Mouse (Mus musculus): ENCODE measurements around the gene Fam110c.

Fam110c gene

DNA sequence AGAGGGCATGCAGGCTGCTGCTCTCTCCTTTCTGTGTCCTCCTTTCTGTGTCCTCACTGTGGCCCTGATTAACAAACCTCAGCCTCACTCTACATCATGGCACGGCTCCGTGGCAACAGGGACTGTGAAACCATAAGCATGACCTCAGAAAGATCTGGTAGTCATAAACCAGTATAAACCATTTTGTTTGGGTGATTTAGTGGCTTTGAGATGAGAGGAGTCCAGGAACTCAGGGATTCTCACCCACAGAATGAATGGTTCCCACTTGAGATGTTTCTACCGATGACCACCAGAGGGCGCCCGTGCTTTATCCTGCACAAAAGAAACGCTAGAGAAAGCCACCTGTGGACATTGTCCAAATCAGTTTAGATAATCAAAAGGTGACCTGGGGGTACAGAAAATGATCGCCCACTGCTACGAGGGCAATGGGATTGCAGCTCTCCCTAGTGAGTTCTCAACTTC, 42.4 kb downstream of the Fam110c start:
- peak; percentile 79 for DNase-seq

DNA sequence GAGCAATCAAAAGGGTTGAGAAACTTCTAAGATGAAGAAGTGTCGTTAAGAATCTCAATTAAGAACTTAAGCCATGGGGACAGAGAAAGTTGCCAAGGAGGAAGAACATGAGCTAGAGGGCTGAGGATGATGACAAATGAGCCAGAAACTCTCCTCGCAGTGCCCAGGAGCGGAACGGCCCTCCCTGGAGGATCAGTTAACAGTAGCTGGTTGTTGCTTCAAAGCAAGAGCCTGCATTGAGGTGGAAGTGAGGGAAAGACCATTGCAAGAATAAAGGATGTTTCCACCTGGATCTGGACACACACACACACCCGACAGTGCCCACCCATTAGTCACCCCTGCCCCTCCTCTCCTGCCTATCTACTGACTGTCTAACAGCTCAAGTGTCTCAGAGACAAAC, 46.9 kb downstream of the Fam110c start:
- no peak for DNase-seq

DNA sequence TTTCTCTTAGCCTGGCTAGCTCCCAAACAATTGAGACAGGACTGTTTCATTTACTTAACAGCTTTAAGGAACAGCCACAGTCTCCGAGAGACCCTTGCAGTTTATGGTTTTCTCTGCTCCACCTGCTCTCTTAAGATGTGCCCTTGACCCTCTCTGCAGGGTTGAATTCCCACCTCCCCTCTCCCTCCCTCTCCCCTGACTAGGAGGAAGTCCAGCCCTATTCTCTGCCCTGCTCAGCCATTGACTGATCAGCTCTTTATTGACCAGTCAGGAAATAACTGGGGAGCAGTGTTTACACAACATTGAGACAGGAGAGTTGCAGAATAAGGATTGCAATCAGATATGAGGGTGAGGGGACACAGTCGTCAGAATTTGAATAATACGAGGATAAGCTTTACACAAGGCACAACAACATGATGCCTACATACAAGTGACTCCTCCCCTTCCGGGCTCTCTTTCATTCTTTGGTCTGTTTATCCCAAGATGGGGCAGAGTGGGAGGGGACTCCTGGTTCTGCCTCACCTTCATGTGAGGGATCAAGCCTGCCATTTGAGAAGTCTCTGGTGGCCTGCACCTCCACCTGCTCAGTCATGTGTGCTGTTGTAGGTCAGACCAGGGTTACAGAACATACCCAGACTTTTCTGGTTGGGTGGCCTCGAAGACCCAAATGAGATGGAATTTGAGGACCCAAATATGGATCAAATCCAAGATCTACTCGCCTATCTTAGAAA, 49.4 kb downstream of the Fam110c start:
- DNase-seq: no peak

DNA sequence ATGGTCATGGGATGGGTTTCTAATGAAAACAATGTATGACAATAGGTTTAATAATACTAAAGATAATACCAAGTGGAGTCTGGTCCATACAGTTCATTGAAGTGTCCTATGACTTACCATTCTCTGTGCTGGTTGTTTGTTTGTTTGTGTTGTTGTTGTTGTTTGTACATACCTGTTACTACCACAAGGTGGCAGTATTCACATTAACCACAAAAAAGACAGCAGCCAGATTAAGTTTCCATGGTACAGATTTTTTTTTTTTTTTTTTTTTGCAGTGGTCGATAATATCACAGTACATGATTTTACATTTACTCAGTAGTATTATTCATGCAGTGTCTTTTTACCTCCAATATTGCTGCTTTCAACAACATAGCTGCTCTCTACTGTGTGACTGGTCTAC, 52.4 kb downstream of the Fam110c start:
- no peak for DNase-seq

DNA sequence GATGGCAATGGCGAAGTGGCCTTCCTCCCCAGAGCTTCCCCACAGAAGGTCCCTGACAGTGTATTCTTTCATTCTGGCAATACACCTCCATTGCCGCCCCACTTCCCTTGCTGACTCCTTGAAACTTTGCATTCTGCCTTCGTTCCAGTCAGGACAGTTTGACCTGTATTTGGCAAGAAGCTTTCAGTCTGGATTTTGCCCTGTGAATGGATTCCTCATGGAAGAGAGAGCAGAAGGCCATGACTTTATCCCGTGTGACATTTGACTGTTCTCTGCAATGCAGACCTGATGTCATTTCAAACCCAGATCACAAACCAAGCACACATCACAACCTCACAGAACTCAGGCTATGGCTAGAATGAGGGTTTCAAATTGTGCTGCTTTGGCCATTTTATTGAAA, 55.9 kb downstream of the Fam110c start:
- DNase-seq: no peak

All from right cerebral cortex, postnatal 4 days (tissue).